Mouse (Mus musculus) liver, embryonic 13.5 days (tissue): ENCODE data around the gene Ranbp1. TPM values are rescaled to one million over a fixed set of nuclear protein-coding genes. Genes with fewer than 3 reads are reported as not detected.

Experiments
- ATAC-seq: fragments of 200-750 bp; cut with Nextera tagmentation; 2 replicates; pipeline ENCODE4 v1.8.0; 2017; ENCODE audit warnings: low read depth, mild to moderate bottlenecking, moderate number of reproducible peaks, moderate library complexity
- DNase-seq: peaks from one replicate; pipeline ENCODE4 v3.0.0; 2022
- H3K27ac ChIP-seq: fragments of 300-500 bp; sonication (generic); 2 replicates; pipeline ENCODE4 v1.5.1; 2015; ENCODE audit warnings: moderate library complexity, mild to moderate bottlenecking, inconsistent platforms
- H3K27me3 ChIP-seq: fragments of 300-500 bp; sonication (generic); 2 replicates; pipeline ENCODE4 v1.6.1; 2015; ENCODE audit warnings: mild to moderate bottlenecking, inconsistent platforms
- H3K36me3 ChIP-seq: fragments of 300-500 bp; sonication (generic); 2 replicates; pipeline ENCODE4 v1.6.1; 2015; ENCODE audit warnings: mild to moderate bottlenecking, inconsistent platforms
- H3K4me1 ChIP-seq: fragments of 300-500 bp; sonication (generic); replicated peaks from 2 replicates; pipeline ENCODE4 v1.6.1; 2015; ENCODE audit warnings: inconsistent platforms
- H3K4me2 ChIP-seq: fragments of 300-500 bp; sonication (generic); 2 replicates; pipeline ENCODE4 v1.6.1; 2015; ENCODE audit warnings: inconsistent platforms, mild to moderate bottlenecking, moderate library complexity
- H3K4me3 ChIP-seq: fragments of 300-500 bp; sonication (generic); replicated peaks from 2 replicates; pipeline ENCODE4 v1.5.1; 2015; ENCODE audit warnings: mild to moderate bottlenecking, inconsistent platforms
- H3K9ac ChIP-seq: fragments of 300-500 bp; sonication (generic); 2 replicates; pipeline ENCODE4 v1.6.1; 2015; ENCODE audit warnings: mild to moderate bottlenecking, inconsistent platforms
- H3K9me3 ChIP-seq: fragments of 300-500 bp; sonication (generic); replicated peaks from 2 replicates; pipeline ENCODE4 v1.6.1; 2016; ENCODE audit warnings: inconsistent platforms
- WGBS: fragments of 180-500 bp; shearing (Covaris S2); methylation state at CpG from one replicate; pipeline ENCODE4 v1.1.7; 2015; ENCODE audit not compliant: insufficient replicate concordance; 5-methylcytosine and 5-hydroxymethylcytosine counted together
- polyA plus RNA-seq: library from polyadenylated mRNA; unstranded; fragments of >200 nt; fragmentation: Nextera tagmentation; extraction: Ambion mirVana; gene quantifications from 2 replicates; pipeline ENCODE4 v1.2.1, GENCODE M21; 2015

Gene Ranbp1
- polyA plus RNA-seq, 1 experiment from 2014 or later: 491 TPM

- H3K4me3 ChIP-seq: peak overlapping the region; percentile 94
- peaks cover 75% of the 10 kb centered on the region for H3K36me3 ChIP-seq
- no peaks in the 10 kb centered on the region for H3K9me3 ChIP-seq
- 79% methylated on average over 10 of the region's 10 CpGs for WGBS
- H3K4me1 ChIP-seq: peaks cover 59% of the 10 kb centered on the region
- H3K27ac ChIP-seq: peak overlapping the region; percentile 91
- no peaks in the 10 kb centered on the region for H3K27me3 ChIP-seq
- DNase-seq: no peak
- H3K4me2 ChIP-seq: peak overlapping the region; percentile 95
- peak overlapping the region; percentile 93 for H3K9ac ChIP-seq
- no peak for ATAC-seq
Measured at GRCm38 (mm10) chr16:18250828-18251790, 2.6 kb upstream of the Ranbp1 start.

GRCm38 (mm10) chr16:18250231-18250630 lies 1.7 kb upstream of the Ranbp1 start:
- H3K4me2 ChIP-seq: peak overlapping the region; percentile 95
- H3K27ac ChIP-seq: peak overlapping the region; percentile 91
- no peak for ATAC-seq
- no peaks in the 10 kb centered on the region for H3K9me3 ChIP-seq
- peak overlapping the region; percentile 93 for H3K9ac ChIP-seq
- H3K27me3 ChIP-seq: no peaks in the 10 kb centered on the region
- peak overlapping the region; percentile 94 for H3K4me3 ChIP-seq
- 48% methylated on average over 4 of the region's 4 CpGs for WGBS
- peaks cover 75% of the 10 kb centered on the region for H3K36me3 ChIP-seq
- DNase-seq: no peak
- H3K4me1 ChIP-seq: peaks cover 66% of the 10 kb centered on the region

DNA sequence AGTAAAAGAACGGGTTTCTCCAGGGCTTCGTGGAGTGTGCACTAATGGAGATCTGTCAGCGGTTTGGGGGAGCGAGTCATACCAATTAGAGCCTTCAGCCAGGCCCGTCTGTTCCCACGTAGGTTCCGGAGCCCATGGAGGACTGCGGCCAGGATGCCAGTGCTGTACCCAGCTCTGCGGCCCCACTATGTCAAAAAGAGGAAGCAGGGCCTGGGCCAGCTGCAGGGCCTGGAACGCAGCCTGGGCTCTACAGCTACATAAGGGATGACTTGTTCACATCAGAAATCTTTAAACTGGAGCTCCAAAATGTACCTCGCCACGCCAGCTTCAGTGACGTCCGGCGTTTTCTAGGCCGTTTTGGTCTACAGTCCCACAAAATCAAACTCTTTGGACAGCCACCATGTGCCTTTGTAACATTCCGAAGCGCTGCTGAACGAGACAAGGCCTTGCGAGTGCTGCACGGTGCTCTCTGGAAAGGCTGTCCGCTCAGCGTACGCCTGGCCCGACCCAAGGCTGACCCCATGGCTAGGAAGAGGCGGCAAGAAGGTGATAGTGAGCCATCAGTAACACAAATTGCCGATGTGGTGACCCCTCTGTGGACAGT lies 934 bp upstream of the Ranbp1 start:
- Histone ChIP-seq H3K9me3 (no peaks in the 10 kb centered on the region), H3K9ac (peak overlapping the region; percentile 93), H3K27ac (peak overlapping the region; percentile 91), H3K4me1 (peaks cover 63% of the 10 kb centered on the region), H3K4me2 (peak overlapping the region; percentile 95), H3K36me3 (peaks cover 75% of the 10 kb centered on the region), H3K27me3 (no peaks in the 10 kb centered on the region), H3K4me3 (peak overlapping the region; percentile 94)
- 3% methylated on average over 27 of the region's 27 CpGs for WGBS
- ATAC-seq: peak; percentile 9
- DNase-seq: peak; percentile 40

GRCm38 (mm10) chr16:18247521-18248399 lies 772 bp downstream of the Ranbp1 start:
- no peak for DNase-seq
- no peak for ATAC-seq
- H3K36me3 ChIP-seq: peaks cover 75% of the 10 kb centered on the region

DNA sequence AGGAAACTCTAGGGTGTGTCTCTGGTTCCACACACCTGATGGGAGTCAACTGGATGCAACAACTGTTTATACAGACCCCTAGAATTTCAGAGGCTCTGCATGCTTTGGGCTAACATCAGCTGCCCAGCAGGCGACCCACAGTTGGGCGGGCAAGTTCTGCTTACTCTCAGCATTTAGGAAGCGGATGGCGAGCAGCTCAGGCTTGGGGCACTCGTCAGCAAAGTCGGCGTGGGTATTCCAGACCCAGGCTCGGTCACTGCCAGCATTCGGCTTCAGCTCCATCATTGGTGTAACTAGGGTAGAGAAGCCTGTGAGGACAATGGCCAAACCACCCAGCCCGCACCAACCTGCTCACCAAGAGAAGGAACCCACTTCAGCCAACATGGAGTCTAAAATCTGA lies 7.0 kb downstream of the Ranbp1 start:
- WGBS: 89% methylated on average over 10 of the region's 10 CpGs

More at GRCm38 (mm10) chr16:18247521-18248399, 772 bp downstream of the Ranbp1 start:
- Histone ChIP-seq H3K27ac (peak overlapping the region; percentile 91), H3K4me1 (peaks cover 58% of the 10 kb centered on the region), H3K9ac (peak overlapping the region; percentile 93), H3K9me3 (no peaks in the 10 kb centered on the region), H3K4me3 (peak overlapping the region; percentile 94), H3K27me3 (no peaks in the 10 kb centered on the region), H3K4me2 (peak overlapping the region; percentile 95)
- under 1% methylated on average over 33 of the region's 33 CpGs for WGBS

GRCm38 (mm10) chr16:18236676-18237501 lies 11.6 kb downstream of the Ranbp1 start:
- DNase-seq: no peak
- peak; percentile 46 for ATAC-seq
- no peaks in the 10 kb centered on the region for H3K9me3 ChIP-seq
- no peak overlapping the region for H3K4me3 ChIP-seq
- peaks cover 42% of the 10 kb centered on the region for H3K36me3 ChIP-seq
- peaks cover 50% of the 10 kb centered on the region for H3K4me1 ChIP-seq
- 65% methylated on average over 7 of the region's 7 CpGs for WGBS
- H3K9ac ChIP-seq: no peak overlapping the region
- no peak overlapping the region for H3K27ac ChIP-seq
- H3K4me2 ChIP-seq: no peak overlapping the region
- peaks cover 35% of the 10 kb centered on the region for H3K27me3 ChIP-seq

More for the DNA sequence above, 7.0 kb downstream of the Ranbp1 start:
- Histone ChIP-seq H3K4me3 (no peak overlapping the region), H3K27ac (no peak overlapping the region), H3K4me2 (no peak overlapping the region), H3K4me1 (peaks cover 29% of the 10 kb centered on the region), H3K36me3 (peaks cover 89% of the 10 kb centered on the region), H3K27me3 (no peaks in the 10 kb centered on the region), H3K9me3 (no peaks in the 10 kb centered on the region), H3K9ac (no peak overlapping the region)
- ATAC-seq (no peak), DNase-seq (no peak)

GRCm38 (mm10) chr16:18235389-18236065 lies 13.0 kb downstream of the Ranbp1 start:
- Histone ChIP-seq H3K9ac (peak overlapping the region; percentile 68), H3K4me2 (peak overlapping the region; percentile 76), H3K9me3 (no peaks in the 10 kb centered on the region), H3K27me3 (peaks cover 35% of the 10 kb centered on the region), H3K27ac (peak overlapping the region; percentile 43), H3K4me3 (peak overlapping the region; percentile 66), H3K4me1 (peaks cover 50% of the 10 kb centered on the region), H3K36me3 (peaks cover 28% of the 10 kb centered on the region)
- DNase-seq (no peak), ATAC-seq (peak; percentile 22)
- 11% methylated on average over 19 of the region's 19 CpGs for WGBS

DNA sequence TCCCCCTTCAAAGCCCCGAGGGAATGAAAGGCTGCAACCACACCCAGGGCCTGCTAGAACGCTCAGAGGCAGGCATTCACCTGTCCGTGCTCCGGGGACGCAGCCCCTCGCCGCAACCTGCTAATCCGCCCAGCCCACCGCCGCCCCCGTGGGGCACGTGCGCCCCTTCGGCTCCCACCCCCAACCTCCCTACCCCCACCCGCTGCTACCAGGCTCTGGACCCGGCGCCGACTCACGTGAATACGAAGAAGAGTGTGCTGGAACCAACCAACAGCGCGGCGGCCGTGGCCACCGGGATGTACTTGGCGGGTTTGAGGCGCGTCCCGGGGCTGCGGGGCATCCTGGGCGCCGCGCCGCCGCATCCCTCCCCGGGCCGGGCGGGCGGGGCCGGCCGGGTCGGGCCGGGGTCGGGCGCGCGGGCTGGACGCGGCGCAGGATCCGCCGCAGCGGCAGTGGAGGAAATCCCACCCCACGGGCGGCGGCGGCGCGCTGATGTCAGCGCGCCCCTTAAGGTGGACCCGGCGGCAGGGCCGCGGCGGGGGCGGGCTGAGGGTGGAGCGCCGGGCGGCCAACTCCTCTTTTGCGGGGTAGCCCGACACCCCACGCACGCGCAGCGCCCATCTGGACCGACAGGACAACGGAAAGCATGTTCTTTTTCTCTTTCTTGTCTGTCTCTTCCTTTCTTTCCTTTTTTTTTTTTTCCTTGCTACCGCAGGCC lies 13.7 kb downstream of the Ranbp1 start, which contains the start of gene Zdhhc8:
Gene Zdhhc8, minus strand, starts transcription at position 466 of the 718 bp plus-strand sequence.
- WGBS: under 1% methylated on average over 59 of the region's 79 CpGs

DNA sequence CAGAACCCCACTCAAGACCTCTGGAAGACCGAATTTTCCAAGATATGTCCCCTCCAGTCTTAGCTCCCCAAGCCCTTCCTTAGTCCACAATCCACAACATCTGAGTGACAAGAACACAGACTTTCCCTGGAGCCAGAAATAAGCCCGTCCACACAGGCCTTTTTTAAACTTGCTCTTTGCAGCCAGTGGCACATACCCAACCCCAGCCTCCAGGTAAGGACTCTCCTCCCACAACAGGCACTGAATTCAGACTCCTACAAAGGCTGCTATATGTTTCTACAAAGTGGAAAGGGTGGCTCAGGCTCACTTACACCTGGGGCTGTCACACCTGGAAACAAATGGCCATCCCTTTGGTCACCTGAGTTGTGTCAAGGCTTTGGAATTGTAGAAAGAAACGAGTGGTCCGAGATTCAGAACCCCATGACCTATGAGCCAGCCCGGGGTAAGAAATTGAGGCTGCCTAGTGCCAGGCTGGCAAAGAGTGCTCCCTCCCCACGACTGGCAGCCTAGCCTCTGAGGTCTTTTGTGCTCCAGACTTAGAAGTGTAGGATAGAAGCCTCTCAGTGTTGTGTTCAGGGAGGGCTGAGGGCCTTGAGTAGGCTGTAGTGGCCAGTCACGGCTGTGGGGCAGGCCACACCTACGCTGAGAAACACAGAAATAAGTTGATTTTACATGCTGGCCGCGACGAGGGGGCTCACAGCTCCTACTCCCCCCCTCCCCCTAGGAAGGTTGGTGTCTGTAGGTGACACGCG lies 14.4 kb downstream of the Ranbp1 start:
- no peak for DNase-seq
- WGBS: 21% methylated on average over 13 of the region's 13 CpGs

More for the DNA sequence above, 13.7 kb downstream of the Ranbp1 start, which contains the start of gene Zdhhc8:
- Histone ChIP-seq H3K9ac (peak within 1 kb of the TSS; percentile 68), H3K36me3 (peaks cover 21% of the 10 kb centered on the region), H3K4me1 (peaks cover 56% of the 10 kb centered on the region), H3K27ac (peak within 1 kb of the TSS; percentile 43), H3K4me3 (peak within 1 kb of the TSS; percentile 66), H3K4me2 (peak within 1 kb of the TSS; percentile 76), H3K9me3 (no peaks in the 10 kb centered on the region), H3K27me3 (peaks cover 35% of the 10 kb centered on the region)
- DNase-seq: no peak
- ATAC-seq: peak; percentile 48

More for the DNA sequence above, 14.4 kb downstream of the Ranbp1 start:
- Histone ChIP-seq H3K9me3 (no peaks in the 10 kb centered on the region), H3K36me3 (peaks cover 15% of the 10 kb centered on the region), H3K4me3 (peak overlapping the region; percentile 66), H3K27me3 (peaks cover 35% of the 10 kb centered on the region), H3K27ac (no peak overlapping the region), H3K4me2 (peak overlapping the region; percentile 76), H3K4me1 (peaks cover 63% of the 10 kb centered on the region), H3K9ac (peak overlapping the region; percentile 68)
- ATAC-seq: no peak
